Mouse (Mus musculus) retina, embryonic 14.5 days (tissue): ENCODE measurements around the gene Phf24.

Experiments
- DNase-seq: peaks from one replicate; pipeline ENCODE4 v3.0.0-alpha.2; 2015; ENCODE audit warnings: low spot score

Gene Phf24

GRCm38 (mm10) chr4:42913391-42913790 lies 3.1 kb upstream of the Phf24 start:
- no peak for DNase-seq

GRCm38 (mm10) chr4:42915311-42915710 lies 1.1 kb upstream of the Phf24 start:
- no peak for DNase-seq

GRCm38 (mm10) chr4:42915966-42916365 lies 494 bp upstream of the Phf24 start:
- no peak for DNase-seq

- DNase-seq: no peak
These were observed 928 bp downstream of the Phf24 start for GRCm38 (mm10) chr4:42917402-42917774.

GRCm38 (mm10) chr4:42920726-42921125 lies 4.3 kb downstream of the Phf24 start:
- no peak for DNase-seq

GRCm38 (mm10) chr4:42921536-42921935 lies 5.1 kb downstream of the Phf24 start:
- no peak for DNase-seq

- DNase-seq: peak; percentile 27
These were observed 5.6 kb downstream of the Phf24 start for GRCm38 (mm10) chr4:42922056-42922455.

GRCm38 (mm10) chr4:42922461-42922860 lies 6.0 kb downstream of the Phf24 start:
- no peak for DNase-seq

GRCm38 (mm10) chr4:42924095-42924710 lies 7.7 kb downstream of the Phf24 start:
- no peak for DNase-seq

GRCm38 (mm10) chr4:42928209-42928608 lies 11.7 kb downstream of the Phf24 start:
- no peak for DNase-seq

GRCm38 (mm10) chr4:42928952-42929351 lies 12.5 kb downstream of the Phf24 start:
- DNase-seq: no peak

- DNase-seq: no peak
These were observed 15.9 kb downstream of the Phf24 start for GRCm38 (mm10) chr4:42932229-42932969.

- DNase-seq: peak; percentile 68
These were observed 17.2 kb downstream of the Phf24 start for GRCm38 (mm10) chr4:42933630-42934029.

- DNase-seq: no peak
These were observed 24.9 kb downstream of the Phf24 start for GRCm38 (mm10) chr4:42941396-42941795.

- DNase-seq: no peak
These were observed 26.9 kb downstream of the Phf24 start for GRCm38 (mm10) chr4:42943341-42943740.

- DNase-seq: no peak
These were observed 27.7 kb downstream of the Phf24 start for GRCm38 (mm10) chr4:42944185-42944584.

- no peak for DNase-seq
These were observed 28.6 kb downstream of the Phf24 start for GRCm38 (mm10) chr4:42945043-42945442.

GRCm38 (mm10) chr4:42945445-42945844 lies 29.0 kb downstream of the Phf24 start:
- no peak for DNase-seq

- peak; percentile 89 for DNase-seq
These were observed 29.5 kb downstream of the Phf24 start for GRCm38 (mm10) chr4:42945952-42946351.

- DNase-seq: peak; percentile 69
These were observed 30.4 kb downstream of the Phf24 start for GRCm38 (mm10) chr4:42946733-42947290.

- DNase-seq: no peak
These were observed 32.1 kb downstream of the Phf24 start for GRCm38 (mm10) chr4:42948527-42948926.

GRCm38 (mm10) chr4:42949051-42949675 lies 32.7 kb downstream of the Phf24 start:
- no peak for DNase-seq

GRCm38 (mm10) chr4:42949676-42950051 lies 33.2 kb downstream of the Phf24 start, which contains the start of gene Dnajb5:
Dnajb5 (plus strand) TSS chr4:42949814.
- DNase-seq: peak; percentile 97
